Mouse (Mus musculus) CD4-positive, CD25-positive, alpha-beta regulatory T cell, adult 2 months (primary cell): ENCODE measurements around the gene Phactr1.
"Not testable (repeated sequence)": the region's sequence is repeated elsewhere in the genome, so short reads cannot be mapped to it uniquely, and the experiment has no call there.

Experiments used
- DNase-seq: peaks from one replicate; pipeline ENCODE4 v3.0.0-alpha.2; 2012; ENCODE audit warnings: low read depth, low spot score

Phactr1 gene

DNA sequence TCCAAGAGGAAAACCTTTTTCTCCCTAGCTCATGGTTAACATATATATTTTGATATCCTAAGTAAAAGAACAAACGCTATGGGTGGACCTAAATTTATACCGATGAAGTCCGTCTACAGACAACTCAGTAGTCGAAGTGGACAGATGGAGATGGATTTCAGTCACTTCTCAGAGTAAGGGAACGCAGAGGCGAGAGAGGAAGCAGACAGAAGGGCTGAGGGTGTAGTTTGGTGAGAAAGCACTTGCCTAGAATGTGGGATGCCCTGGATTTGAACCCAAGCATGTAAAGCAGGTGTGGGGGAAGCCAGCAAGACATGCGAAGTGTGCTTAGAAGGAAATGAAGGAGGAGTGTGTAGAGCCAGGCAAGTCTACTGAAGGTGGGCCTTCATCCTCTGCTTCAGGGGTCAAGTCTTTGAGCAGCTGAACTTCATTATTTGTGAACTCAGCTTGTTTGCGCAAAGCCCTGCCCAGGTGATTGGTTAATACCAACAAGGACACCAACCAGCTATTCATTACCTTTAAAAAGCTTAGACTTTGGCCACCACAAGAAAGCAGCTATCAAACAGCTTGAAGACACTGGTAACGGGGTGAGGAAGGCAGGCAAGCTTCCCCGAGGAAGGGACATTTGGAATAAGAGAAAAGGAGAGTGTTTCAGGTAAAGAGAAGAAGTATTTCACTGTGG, 241.5 kb downstream of the Phactr1 start:
- DNase-seq: no peak

DNA sequence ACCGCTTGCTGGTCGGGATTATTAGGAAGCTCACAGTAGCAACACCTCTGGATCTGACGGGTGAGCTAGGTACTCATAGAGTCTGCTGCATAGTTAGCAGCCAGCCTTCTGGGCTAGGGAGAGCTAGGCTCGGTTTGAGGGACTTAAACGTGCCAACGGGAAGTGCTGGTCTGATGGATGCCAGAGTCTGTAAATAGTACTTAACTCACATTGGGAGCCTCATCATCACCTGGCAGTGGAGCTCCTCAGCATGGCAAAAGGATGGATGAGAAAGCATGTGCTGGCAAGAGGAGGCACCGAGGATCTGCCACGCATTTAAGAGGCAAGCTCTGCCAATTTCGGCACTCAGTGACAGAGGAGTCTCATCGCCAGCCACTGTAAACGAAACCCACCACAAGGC, 247.4 kb downstream of the Phactr1 start:
- no peak for DNase-seq

GRCm38 (mm10) chr13:42929529-42930235, 249.3 kb downstream of the Phactr1 start:
- no peak for DNase-seq

DNA sequence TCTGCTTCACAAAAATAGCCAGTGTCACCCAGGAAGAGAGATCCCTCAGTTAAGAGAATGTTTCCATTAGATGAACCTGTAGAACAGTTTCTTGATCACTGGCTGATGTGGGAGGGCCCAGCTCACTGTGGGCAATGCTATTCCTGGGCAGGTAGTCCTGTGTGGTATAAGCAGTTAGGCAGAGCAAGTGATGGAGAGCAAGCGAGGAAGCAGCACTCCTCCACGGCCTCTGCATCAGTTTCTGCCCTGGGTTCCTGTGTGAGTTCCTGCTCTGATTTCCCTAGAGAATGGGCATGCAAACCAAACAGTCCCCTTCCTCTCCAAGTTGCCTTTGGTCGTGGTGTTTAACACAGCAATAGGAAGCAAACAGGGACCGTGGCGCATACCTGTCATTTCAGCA, 251.6 kb downstream of the Phactr1 start:
- DNase-seq: no peak

GRCm38 (mm10) chr13:42934538-42935126, 254.2 kb downstream of the Phactr1 start:
- no peak for DNase-seq

DNA sequence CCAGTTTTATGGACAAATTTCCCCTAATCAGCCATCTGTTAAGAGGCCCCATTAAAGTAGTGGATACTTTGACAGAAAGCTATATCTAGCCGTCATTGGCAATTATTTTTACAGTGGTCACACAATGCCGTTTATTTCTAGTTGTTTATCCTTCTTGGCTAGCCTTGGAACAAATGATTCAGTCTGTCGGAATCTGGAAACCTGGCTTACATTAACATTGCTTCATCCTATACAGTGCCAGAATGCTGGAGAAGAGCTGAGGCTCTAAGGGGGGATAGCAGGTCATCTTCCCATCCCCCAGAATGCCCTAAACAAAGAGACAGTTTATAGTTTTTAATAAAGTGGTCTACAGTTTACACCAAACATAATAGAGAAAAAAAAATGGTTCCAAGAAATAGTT, 257.4 kb downstream of the Phactr1 start:
- DNase-seq: no peak

GRCm38 (mm10) chr13:42938346-42938745, 257.9 kb downstream of the Phactr1 start:
- DNase-seq: no peak

GRCm38 (mm10) chr13:42940271-42940670, 259.8 kb downstream of the Phactr1 start:
- DNase-seq: no peak

GRCm38 (mm10) chr13:42944106-42944505, 263.7 kb downstream of the Phactr1 start:
- DNase-seq: no peak

- DNase-seq: not testable (repeated sequence)
Observed at GRCm38 (mm10) chr13:42945201-42945600, 264.8 kb downstream of the Phactr1 start.

- DNase-seq: no peak
Observed at GRCm38 (mm10) chr13:42948717-42949265, 268.4 kb downstream of the Phactr1 start.

DNA sequence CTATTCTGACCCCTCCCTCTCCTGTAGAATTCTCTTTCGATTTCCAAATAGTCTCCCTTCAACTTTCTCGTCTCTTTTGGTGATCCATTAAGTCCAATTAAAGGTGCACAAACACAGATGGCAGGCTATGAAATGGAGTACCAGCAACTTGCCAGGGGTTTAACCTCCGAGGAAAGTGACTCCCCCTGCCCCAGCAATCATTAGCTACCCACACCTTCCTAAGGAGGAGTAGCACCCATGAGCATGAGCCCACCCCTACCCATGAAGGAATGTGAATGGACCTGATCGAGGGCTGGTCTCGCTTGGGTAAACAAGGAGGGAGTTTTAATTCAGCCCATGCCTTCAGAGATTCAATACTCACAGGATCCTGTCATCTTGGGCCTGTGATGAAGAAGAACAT, 268.9 kb downstream of the Phactr1 start:
- DNase-seq: no peak

DNA sequence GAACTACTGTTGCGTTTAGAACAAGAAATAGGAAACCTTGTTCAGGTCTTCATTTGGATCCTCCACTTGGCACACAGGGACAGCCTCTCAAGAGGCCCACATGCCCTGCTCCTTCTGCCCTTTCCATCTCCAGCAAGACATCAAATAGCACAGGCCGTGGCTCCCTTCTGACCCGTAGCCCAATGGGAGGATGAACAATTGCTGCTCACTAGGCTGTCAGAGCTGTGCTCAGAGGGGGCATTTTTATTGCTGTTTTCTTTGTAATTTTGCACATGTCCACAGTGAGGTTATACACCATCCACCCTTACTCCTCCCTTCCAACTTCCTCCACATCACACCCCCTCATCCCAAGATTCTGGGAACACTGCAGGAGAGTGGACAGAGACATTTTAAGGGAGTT, 269.6 kb downstream of the Phactr1 start:
- DNase-seq: no peak

GRCm38 (mm10) chr13:42952037-42952721, 271.8 kb downstream of the Phactr1 start:
- DNase-seq: no peak

DNA sequence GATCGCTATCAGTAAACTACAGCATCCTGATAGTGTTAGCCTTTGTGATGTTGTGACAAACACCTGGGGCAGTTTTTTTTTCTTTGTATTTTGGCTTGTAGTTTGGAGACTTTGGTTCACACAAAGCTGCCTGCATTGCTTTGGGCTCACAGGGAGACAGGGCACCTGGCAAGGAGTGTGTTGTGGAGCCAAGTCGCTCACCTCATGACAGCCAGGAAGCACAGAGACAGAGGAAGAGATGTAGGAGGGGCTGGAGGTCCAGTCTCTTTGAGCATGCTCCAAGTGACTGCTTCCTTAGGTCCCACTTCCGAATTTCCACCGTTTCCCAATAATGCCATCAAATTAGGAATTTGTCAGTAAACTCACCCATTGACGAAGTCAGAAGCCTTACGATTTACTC, 272.6 kb downstream of the Phactr1 start:
- DNase-seq: no peak

- no peak for DNase-seq
Observed at GRCm38 (mm10) chr13:42954116-42954515, 273.7 kb downstream of the Phactr1 start.

DNA sequence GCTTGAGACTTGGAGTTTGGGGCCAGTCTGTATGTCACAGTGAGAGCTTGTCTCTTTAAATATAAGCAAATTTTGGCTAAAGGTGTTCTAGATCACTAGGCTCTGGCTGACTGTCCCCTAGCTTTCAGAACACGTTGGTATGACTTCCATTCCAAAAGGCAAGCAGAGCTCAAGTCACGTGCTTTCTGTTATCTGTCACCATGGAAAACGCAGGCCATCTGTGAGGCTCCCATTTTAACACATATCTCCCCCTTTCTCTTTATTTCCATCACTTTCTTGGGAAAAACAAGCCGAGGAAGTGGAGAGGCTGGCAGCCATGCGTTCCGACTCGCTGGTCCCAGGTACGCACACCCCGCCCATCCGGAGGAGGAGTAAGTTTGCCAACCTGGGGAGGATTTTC, 275.9 kb downstream of the Phactr1 start:
- DNase-seq: no peak

DNA sequence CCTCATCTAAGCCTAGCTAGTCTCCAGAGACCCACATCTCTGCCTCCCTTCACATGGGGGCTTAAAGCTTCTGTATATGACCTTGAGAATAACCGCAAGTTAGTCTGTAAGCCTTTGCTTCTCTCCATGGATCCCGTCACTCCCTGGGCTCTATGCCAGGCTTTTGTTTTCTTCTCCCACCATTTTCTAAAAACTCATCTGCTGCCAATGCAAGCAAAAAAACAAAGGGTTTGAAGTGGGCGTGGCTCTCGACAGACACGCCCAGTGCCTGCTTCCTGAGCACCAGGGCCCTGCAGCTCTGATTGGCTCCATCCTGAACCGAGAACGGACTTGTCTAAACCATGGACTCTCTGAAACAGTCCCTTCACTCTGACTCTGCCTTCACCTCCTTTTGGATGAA, 277.4 kb downstream of the Phactr1 start:
- no peak for DNase-seq

DNA sequence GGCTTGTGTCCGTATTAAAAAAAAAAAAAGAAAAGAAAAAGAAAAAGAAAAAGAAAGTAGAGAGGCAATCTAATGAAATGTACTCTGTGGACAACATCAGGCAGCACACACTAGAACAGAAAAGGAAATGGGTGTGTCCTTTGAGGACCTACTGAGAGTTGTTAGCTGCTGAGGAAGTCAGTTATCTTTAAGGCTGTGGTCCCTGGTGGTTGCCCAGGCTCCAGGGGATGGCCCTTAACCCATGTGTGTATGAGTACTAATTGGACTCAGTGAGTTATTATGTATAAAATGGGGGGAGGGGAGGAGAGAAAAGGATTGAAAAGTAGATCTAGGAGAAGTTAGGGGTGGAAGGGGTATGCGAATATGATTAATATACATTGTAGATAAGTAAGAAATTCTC, 278.4 kb downstream of the Phactr1 start:
- no peak for DNase-seq

- no peak for DNase-seq
Observed at GRCm38 (mm10) chr13:42961561-42961960, 281.1 kb downstream of the Phactr1 start.

GRCm38 (mm10) chr13:42968537-42968936, 288.1 kb downstream of the Phactr1 start:
- no peak for DNase-seq

DNA sequence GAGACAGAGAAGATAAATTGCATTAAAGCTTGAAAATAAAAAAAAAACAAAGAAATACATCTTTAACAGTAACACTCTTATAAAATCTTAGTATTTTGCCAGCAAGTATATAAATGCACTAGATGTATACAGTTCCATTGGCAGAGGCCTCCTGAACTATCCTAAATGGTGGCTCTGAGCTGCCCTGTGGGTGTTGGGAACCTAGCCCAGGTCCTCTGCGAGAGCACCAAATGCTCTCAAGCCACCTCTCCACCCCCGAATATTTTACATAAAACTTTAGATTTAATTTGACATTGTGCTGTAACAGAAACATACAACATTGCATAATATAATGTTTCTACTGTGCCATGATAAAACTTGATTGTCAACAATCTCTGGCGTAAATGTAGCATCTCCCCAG, 293.1 kb downstream of the Phactr1 start:
- no peak for DNase-seq
